Mouse (Mus musculus) liver, embryonic 14.5 days (tissue): ENCODE measurements around the gene Afg1l. TPM values are rescaled to one million over a fixed set of nuclear protein-coding genes. Genes with fewer than 3 reads are reported as not detected.

Experiments used
- ATAC-seq: fragments of 200-750 bp; cut with Nextera tagmentation; 2 replicates; pipeline ENCODE4 v1.8.0; 2017; ENCODE audit warnings: moderate number of reproducible peaks, mild to moderate bottlenecking, moderate library complexity; ENCODE audit not compliant: insufficient read depth
- DNase-seq, 3 experiments: peaks; one replicate each; pipeline ENCODE4 v3.0.0-alpha.2; 2012 to 2013; ENCODE audit warnings: low read depth in 3 of 3, low spot score in 3 of 3
- H3K27ac ChIP-seq: fragments of 300-500 bp; sonication (generic); 2 replicates; pipeline ENCODE4 v1.5.1; 2014; ENCODE audit warnings: moderate library complexity, mild to moderate bottlenecking, control low read depth, inconsistent platforms
- H3K27me3 ChIP-seq: fragments of 300-500 bp; sonication (generic); 2 replicates; pipeline ENCODE4 v1.6.1; 2014; ENCODE audit warnings: mild to moderate bottlenecking, low read length, moderate library complexity; ENCODE audit not compliant: control insufficient read depth, insufficient read depth
- H3K36me3 ChIP-seq: fragments of 300-500 bp; sonication (generic); replicated peaks from 2 replicates; pipeline ENCODE4 v1.6.1; 2014; ENCODE audit warnings: low read depth; ENCODE audit not compliant: control insufficient read depth, insufficient read depth
- H3K4me1 ChIP-seq, 2 experiments: fragments of 200-500 bp in 1 of 2; fragments of 300-500 bp in 1 of 2; sonication (generic) in 1 of 2; replicated peaks; 2 replicates each; pipeline ENCODE4 v1.6.1; 2012 to 2014; ENCODE audit warnings: antibody characterized with exemption in 1 of 2, inconsistent platforms in 1 of 2, low read length in 1 of 2; ENCODE audit not compliant: control insufficient read depth in 2 of 2, insufficient read depth in 2 of 2
- H3K4me2 ChIP-seq: fragments of 300-500 bp; sonication (generic); 2 replicates; pipeline ENCODE4 v1.6.1; 2014; ENCODE audit warnings: low read depth, mild to moderate bottlenecking, control low read depth, moderate library complexity
- H3K4me3 ChIP-seq, 2 experiments: fragments of 200-500 bp in 1 of 2; fragments of 300-500 bp in 1 of 2; sonication (generic) in 1 of 2; 2 replicates each; pipeline ENCODE4 v1.5.1; 2012 to 2014; ENCODE audit warnings: low read depth in 2 of 2, low read length in 2 of 2, mild to moderate bottlenecking in 2 of 2, control low read depth in 1 of 2, inconsistent platforms in 1 of 2, moderate library complexity in 1 of 2; ENCODE audit not compliant: insufficient read depth in 1 of 2
- H3K9ac ChIP-seq: fragments of 300-500 bp; sonication (generic); replicated peaks from 2 replicates; pipeline ENCODE4 v1.6.1; 2014; ENCODE audit warnings: mild to moderate bottlenecking, control low read depth, moderate library complexity
- H3K9me3 ChIP-seq: fragments of 300-500 bp; sonication (generic); 2 replicates; pipeline ENCODE4 v1.6.1; 2016; ENCODE audit warnings: low read length, mixed read lengths; ENCODE audit not compliant: control insufficient read depth
- CTCF ChIP-seq: IDR thresholded peaks from 2 replicates; pipeline ENCODE4 v1.5.1; 2016; ENCODE audit warnings: antibody characterized with exemption, low read depth, control low read depth
- EP300 ChIP-seq: IDR thresholded peaks from 2 replicates; pipeline ENCODE4 v1.6.1; 2016; ENCODE audit warnings: antibody characterized with exemption, low read depth
- WGBS: fragments of 180-500 bp; shearing (Covaris S2); extraction: QIAGEN DNeasy Blood & Tissue Kit; methylation state at CpG from one replicate; pipeline ENCODE4 v1.1.7; 2014; ENCODE audit not compliant: insufficient replicate concordance; 5-methylcytosine and 5-hydroxymethylcytosine counted together
- polyA plus RNA-seq, 2 experiments: library from polyadenylated mRNA; depleted of rRNA in 1 of 2; stranded (reverse) in 1 of 2; unstranded in 1 of 2; fragments of >200 nt; fragmentation: Nextera tagmentation in 1 of 2; extraction: Ambion mirVana in 1 of 2; gene quantifications; 2 replicates each; pipeline versions ENCODE4 v1.2.1 to v1.2.3; 2012 to 2014

Gene Afg1l
- polyA plus RNA-seq, 2 experiments = 1.8 to 2.2 TPM

- Histone ChIP-seq H3K9me3 (no peaks in the 10 kb centered on the region), H3K9ac (no peak overlapping the region; the same call in 1 of the 2 replicates), H3K4me3 (peak overlapping the region in 1 of 2 experiments; percentile 88; a peak in 1 of 4 replicates), H3K27ac (no peak overlapping the region), H3K27me3 (no peaks in the 10 kb centered on the region), H3K4me1 (peaks cover 24 to 29% of the 10 kb centered on the region in 2 experiments), H3K36me3 (no peaks in the 10 kb centered on the region), H3K4me2 (peak overlapping the region; percentile 95)
- TF ChIP-seq EP300 = no peak
- 0 out of 2 replicates have a peak, but pooled peaks have one; percentile 8 for TF ChIP-seq CTCF
- ATAC-seq (no peak), DNase-seq (no peak)
- WGBS = 87% methylated on average over 10 of the region's 10 CpGs
These were observed 1.4 kb downstream of the Afg1l start for GRCm38 (mm10) chr10:42476774-42477475.

GRCm38 (mm10) chr10:42474946-42475514 lies 3.3 kb downstream of the Afg1l start:
- no peak for ATAC-seq
- H3K4me3 ChIP-seq = no peak overlapping the region
- DNase-seq = no peak
- H3K27me3 ChIP-seq = no peaks in the 10 kb centered on the region
- no peaks in the 10 kb centered on the region for H3K36me3 ChIP-seq
- H3K4me2 ChIP-seq = no peak overlapping the region
- TF ChIP-seq EP300 (no peak), CTCF (no peak)
- H3K27ac ChIP-seq = no peak overlapping the region
- 62% methylated on average over 6 of the region's 6 CpGs for WGBS
- peaks cover 18 to 20% of the 10 kb centered on the region in 2 experiments for H3K4me1 ChIP-seq
- H3K9ac ChIP-seq = no peak overlapping the region
- H3K9me3 ChIP-seq = no peaks in the 10 kb centered on the region

GRCm38 (mm10) chr10:42464805-42465204 lies 13.6 kb downstream of the Afg1l start:
- no peak overlapping the region for H3K27ac ChIP-seq
- 67% methylated on average over 14 of the region's 14 CpGs for WGBS
- TF ChIP-seq EP300 = no peak
- no peak for TF ChIP-seq CTCF
- H3K9ac ChIP-seq = no peak overlapping the region
- peak in 1 of 3 experiments; percentile 40 for DNase-seq
- H3K4me1 ChIP-seq = peaks cover 0 to 7% of the 10 kb centered on the region in 2 experiments; a peak in 3 of 4 replicates
- no peaks in the 10 kb centered on the region for H3K27me3 ChIP-seq
- no peak for ATAC-seq
- H3K4me2 ChIP-seq = no peak overlapping the region
- no peak overlapping the region for H3K4me3 ChIP-seq
- no peaks in the 10 kb centered on the region for H3K9me3 ChIP-seq
- no peaks in the 10 kb centered on the region for H3K36me3 ChIP-seq

GRCm38 (mm10) chr10:42464224-42464623 lies 14.1 kb downstream of the Afg1l start:
- Histone ChIP-seq H3K9ac (no peak overlapping the region), H3K4me2 (no peak overlapping the region), H3K27me3 (no peaks in the 10 kb centered on the region), H3K27ac (no peak overlapping the region), H3K36me3 (no peaks in the 10 kb centered on the region), H3K4me3 (no peak overlapping the region), H3K4me1 (peaks cover 0 to 7% of the 10 kb centered on the region in 2 experiments; a peak in 3 of 4 replicates), H3K9me3 (no peaks in the 10 kb centered on the region)
- no peak for DNase-seq
- no peak; the same call in 1 of the 2 replicates for ATAC-seq
- TF ChIP-seq CTCF (no peak), EP300 (no peak)
- 34% methylated on average over 5 of the region's 5 CpGs for WGBS

GRCm38 (mm10) chr10:42457557-42458191 lies 20.7 kb downstream of the Afg1l start:
- Histone ChIP-seq H3K4me3 (no peak overlapping the region), H3K4me2 (no peak overlapping the region), H3K27me3 (no peaks in the 10 kb centered on the region), H3K9ac (no peak overlapping the region), H3K9me3 (no peaks in the 10 kb centered on the region), H3K27ac (no peak overlapping the region), H3K36me3 (no peaks in the 10 kb centered on the region), H3K4me1 (no peaks in the 10 kb centered on the region)
- DNase-seq (no peak), ATAC-seq (no peak)
- TF ChIP-seq EP300 (no peak), CTCF (no peak)
- WGBS = 53% methylated on average over 9 of the region's 9 CpGs
